Mouse (Mus musculus): Measurements from ENCODE around the gene Rbpjl.
A peak's percentile ranks its signal among the peaks of the same experiment; 100 is the strongest.

The Rbpjl gene

GRCm38 (mm10) chr2:164448921-164449320 lies 46.0 kb downstream of the Rbpjl start:
- no peak for DNase-seq

DNA sequence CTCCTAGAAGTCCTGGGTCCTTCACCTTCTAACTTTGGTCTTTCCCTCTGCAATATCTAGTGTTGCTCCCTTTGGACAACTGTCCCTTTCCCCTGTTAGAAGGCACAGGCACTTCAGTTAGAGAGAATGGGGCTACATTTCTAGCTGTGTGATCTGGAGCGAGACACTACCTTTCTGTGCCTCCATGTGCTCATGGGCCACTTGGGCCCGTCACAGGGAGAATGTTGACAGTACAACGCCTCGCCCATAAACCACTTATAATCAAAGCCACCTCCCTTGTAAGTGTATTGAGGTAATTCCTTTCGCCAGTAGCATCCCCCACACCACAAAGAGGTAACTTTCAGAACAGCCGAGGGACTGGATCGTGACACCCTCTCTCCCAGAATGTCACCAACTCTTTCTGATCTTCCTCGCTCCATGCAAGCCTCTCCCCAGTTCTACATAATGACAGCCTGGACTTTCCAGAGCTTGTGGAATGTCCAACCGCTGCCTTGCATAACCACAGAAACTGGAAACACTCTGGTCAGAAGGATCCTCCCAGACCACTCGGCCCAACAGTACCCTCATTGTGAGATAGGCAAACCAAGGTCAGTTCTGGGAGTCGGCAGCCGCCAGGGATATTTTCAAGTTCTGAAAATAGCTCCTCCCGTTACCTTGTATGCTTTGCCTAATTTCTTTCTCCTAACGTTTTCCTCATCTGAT lies 46.6 kb downstream of the Rbpjl start:
- no peak for DNase-seq

DNA sequence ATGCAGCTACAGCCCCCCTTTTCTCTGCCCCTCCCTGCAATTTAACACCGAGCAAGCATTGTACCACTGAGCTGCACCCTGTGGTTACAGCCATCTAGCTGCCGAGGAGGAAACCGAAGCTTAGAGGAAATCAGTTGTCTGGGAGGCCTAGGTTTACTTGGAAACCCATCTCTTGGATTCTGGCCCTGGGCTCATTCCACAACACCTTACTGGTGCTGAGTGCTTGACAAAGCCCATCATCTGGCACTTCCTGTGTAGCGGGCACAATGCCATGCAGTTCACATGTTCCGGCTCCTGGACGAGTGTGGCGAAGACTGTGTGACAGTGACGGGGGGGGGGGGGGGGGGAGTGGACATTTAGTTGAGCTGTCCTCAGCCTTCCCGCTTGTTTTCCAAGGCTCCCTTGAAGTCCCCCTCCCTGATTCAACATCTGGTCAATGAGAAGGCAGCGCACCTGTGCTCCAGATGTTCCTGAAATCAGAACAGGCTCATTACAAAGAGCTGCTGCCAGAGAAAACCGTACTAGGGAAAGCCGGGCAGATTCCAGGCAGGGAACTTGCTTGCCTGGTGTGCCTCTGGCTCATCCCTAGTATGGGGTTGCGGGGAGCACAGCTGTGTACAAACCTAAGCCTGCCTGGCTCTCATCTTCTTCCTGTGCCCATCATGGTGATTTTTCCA lies 49.2 kb downstream of the Rbpjl start:
- no peak for DNase-seq

DNA sequence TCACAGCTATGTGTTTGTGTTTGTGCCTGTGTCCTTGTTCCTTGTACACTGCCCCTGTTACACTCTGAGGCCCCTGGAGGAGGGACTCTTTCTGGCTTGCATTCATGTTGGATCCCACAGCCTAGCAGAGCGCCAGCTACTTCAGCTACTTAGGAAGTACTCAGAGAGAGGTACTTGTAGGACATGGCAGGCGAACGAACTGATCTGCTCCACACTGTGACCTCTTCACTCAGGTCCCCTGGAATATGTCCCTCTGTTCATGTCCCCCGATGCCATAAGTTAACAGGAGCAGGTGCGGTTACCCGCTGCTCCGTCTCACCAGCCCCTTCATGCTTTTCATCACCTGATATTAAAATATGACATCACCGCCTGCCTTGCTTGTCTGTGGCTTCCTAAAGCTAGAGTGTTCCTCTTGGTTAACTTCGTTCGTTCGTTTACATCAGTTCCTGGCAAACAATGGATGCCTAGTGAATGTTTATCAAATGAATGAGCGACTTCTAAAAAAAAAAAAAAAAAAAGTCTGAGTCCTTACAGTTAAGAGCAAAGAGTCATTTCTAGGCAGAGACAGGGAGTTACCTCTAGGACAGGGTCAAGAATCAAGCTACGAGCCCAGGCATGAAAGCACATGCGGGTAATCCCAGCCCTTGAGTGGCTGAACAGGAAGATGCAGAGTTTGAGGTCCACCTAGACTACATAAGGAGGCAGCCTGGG lies 50.3 kb downstream of the Rbpjl start:
- DNase-seq, result no peak

DNA sequence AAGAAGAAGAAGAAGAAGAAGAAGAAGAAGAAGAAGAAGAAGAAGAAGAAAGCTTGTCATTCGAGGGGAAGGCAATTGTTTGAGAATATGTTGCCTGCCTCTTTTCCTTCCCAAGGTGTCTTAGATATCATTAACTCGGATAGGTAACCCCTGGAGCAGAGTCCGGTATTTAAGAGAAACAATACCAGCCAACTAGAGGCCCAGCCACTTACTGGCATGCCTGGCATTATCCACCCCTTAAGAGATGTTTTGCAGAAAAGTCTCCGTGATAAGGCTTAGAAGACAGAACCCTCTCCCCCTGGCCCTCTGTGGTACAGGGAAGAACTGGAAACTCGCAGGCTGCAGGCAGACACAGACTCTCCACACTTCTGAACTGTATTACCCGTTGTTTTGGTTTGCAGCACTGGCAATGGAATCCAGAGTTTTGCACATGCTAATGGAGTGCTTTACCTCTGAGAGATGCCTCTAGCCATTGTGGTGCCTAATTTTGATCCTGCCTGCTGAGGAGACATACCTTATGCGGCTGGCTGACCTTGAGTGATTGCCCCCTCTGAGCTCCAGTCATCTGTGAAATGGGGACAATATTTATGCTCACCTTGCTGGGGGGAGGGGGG lies 51.1 kb downstream of the Rbpjl start:
- no peak for DNase-seq

DNA sequence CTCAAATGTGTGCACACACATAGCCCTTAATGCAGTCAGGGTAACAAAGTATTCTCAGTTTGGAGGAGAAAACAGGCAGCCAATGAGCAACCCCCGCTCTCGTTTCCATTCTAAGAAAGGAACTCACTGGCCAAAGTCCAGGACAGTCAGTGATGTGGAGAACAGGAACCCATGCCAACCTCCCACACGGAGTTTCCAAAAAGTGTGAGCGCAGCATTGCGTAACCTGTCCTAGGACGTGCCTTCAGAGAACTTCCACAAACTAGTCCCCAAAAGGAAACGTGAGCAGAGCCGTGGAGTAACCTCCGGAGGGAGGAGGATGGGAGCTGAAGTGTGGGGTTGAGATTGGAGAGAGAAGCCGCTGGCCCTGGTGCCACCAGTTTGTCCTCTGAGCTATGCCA lies 51.9 kb downstream of the Rbpjl start:
- no peak for DNase-seq

DNA sequence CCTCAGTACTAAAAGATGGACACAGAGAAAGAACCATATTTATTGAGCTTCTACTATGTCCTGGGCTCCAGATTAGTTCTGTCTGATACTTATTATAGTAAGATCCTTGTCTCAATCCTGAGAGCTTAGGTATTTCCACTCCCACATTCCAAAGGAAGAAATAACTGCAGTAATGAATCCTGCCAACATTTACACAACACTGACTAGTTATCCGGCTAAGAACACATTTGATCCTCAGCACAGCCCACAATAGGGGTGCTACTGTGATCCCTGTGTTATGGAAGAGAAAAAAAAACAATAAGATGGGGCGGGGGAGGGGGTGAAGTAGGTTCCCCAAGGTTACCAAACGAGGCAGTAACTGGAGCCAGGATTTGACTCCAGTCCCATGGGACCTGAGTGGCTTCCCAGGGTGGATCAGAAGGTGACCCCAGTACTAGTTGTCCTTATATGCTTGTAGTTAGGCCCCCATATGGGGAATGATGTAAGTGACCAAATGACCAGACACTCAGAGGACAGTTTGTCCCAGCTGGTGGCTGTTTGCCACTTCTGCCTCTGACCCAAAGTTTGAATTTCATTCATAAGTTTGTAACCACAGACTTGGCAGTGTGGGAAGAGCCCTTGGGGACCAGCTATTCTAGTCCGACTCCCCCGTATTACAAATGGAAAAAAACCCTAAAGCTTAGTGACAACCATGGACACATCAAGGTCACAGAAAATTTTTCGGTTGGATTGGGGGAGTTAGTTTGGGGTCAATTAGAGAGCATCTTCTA lies 52.7 kb downstream of the Rbpjl start:
- DNase-seq, result no peak

GRCm38 (mm10) chr2:164456413-164456812 lies 53.5 kb downstream of the Rbpjl start:
- no peak for DNase-seq

- peak; percentile 50 for DNase-seq
Observed at GRCm38 (mm10) chr2:164456864-164457300, 53.9 kb downstream of the Rbpjl start, which contains the start of gene Sys1. Gene Sys1 (plus strand): TSS chr2:164456964.

DNA sequence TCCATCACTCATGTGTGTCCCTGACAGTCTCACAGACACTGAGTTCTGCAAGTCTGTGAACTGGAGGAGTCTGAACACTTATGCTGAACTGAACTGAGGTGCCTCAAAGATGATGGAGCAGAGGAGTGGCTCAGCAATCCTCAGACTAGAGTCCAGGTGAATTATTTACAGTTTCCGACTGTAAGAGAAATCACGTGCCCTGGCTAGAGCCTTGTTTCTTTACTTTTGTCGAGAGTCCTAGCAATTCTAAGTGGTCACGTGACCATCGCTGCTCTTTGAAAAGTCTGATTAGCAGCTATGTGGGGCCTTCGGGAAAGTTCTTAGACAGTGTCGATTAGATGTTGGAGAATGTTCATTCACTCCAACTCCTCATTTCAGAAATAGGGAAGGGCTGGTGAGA lies 55.0 kb downstream of the Rbpjl start:
- DNase-seq, result no peak

- DNase-seq, result no peak
Observed at GRCm38 (mm10) chr2:164458535-164458934, 55.6 kb downstream of the Rbpjl start.

- peak; percentile 99 for DNase-seq
Observed at GRCm38 (mm10) chr2:164460745-164461551, 58.0 kb downstream of the Rbpjl start, which contains the start of gene Gm20458. Gene Gm20458 (plus strand): TSS chr2:164460967.
